Mouse (Mus musculus) adrenal gland, adult 2 months (tissue): ENCODE measurements around the gene Klf13. TPM values are rescaled to one million over a fixed set of nuclear protein-coding genes. Genes with fewer than 3 reads are reported as not detected.

Source experiments
- DNase-seq: peaks from one replicate; pipeline ENCODE4 v3.0.0; 2021
- polyA plus RNA-seq: library from polyadenylated mRNA; depleted of rRNA; stranded (reverse); fragments of >200 nt; gene quantifications from 2 replicates; pipeline ENCODE4 v1.2.3, GENCODE M21; 2012
- total RNA-seq, 2 experiments: library from RNA; stranded (reverse); gene quantifications; 2 replicates each; pipeline ENCODE4 v1.2.3; 2021

Klf13 gene
- total and polyA plus RNA-seq, 3 experiments, result 67.0 to 87.7 (median 77.8) TPM

DNA sequence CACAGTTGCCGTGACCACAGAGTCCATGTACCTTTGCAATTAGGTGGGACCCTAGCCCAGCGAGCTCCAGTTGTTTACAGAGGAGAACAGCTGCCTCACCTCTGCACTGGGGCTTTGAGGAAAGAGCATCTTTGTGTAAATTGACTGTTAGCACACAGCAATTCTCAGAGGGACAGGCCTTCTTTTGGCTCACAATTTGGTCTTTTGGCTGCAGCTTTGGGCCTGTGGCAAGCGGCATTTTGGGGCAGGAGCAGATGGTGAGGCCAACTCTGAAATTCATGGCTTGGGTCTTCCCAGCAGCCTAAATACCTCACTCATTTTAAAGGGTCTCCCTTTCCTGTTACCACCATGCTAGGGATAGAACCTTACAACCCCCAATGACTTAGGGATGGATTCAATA, 10.5 kb upstream of the Klf13 start:
- DNase-seq, result no peak

DNA sequence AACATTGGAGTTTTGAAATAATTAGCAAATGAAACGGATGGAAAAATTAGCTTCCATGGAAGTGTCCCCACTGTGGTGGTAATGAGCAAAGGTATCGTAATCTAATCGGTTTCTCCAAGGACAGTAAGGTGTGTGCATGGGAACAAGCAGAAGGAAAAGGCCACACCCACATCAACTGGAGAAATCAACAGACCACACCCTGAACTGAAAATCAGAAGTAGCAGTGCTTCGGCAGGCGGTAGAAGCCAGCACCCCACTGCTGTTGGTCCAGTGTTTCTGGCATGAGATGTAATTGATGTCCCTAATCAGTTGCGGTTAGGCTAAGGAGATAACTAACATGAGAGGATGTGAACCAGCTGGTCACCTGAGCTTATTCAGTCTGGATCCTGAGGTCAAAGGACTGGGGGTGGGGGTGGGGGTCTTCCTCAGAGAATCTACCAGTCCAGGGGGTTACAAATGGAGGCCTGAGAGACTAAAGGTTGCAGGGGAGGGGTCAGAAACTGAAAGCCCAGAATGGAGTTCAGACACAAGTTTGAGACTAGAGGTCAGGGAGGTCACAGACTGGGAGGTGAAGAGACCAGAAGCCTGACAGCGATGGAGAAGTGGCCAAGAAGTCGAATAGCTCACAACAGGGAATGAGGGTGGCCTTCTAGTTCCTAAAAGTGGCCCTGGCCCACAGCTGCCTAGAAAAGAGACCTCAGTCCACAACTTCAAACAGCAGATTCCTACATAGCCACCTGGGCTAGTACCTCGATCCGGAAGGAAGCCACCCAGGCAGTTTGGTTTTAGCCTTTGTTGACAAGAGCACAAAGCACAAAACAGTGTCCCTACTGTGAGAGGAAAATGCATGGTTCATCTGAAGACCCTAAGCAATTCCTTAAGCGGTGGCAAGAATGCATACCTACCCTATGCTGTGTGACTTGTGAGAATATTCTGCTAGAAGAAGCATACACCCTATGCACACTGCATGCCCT, 9.1 kb upstream of the Klf13 start:
- no peak for DNase-seq

GRCm38 (mm10) chr7:63943946-63944345, 5.2 kb upstream of the Klf13 start:
- no peak for DNase-seq

DNA sequence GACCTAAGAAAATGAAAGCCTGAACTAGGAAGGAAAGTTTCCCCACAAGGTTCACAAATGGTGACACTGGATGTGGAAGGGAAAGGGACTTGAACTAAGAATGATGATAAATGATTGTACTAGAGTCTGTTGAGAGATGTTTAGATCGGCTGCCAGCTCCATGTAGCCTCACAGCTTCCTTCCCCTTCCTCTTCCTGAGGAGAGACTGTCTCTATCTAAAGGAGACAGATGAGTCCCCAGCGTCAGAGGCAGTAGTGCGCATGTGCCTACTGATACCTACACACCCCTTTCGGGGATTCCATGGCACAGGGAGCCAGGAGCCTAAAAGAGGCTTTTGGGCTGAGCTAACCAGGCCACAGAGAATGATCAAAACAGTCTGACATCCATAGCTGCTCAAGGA, 2.8 kb upstream of the Klf13 start:
- no peak for DNase-seq

- DNase-seq, result no peak
Observed at GRCm38 (mm10) chr7:63941050-63941449, 2.3 kb upstream of the Klf13 start.

DNA sequence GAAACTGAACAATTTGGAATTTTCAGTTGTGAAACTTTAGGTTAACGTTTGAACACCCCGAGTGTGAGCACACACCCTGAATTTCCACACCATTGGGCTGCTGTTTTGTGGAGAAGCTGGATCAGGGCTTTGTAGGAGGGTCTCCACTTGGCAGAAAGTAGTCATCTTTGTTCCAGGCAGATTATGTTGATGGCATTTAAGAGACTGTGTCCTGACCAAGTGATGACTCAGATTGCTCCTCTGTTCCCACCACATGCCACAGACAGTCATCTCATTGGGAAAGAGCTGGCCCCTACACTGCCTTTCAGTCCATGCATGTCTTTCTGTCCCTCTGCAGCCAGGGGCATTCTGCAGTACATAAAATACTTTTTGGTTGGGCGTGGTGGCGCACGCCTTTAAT, 1.6 kb upstream of the Klf13 start:
- peak; percentile 53 for DNase-seq

DNA sequence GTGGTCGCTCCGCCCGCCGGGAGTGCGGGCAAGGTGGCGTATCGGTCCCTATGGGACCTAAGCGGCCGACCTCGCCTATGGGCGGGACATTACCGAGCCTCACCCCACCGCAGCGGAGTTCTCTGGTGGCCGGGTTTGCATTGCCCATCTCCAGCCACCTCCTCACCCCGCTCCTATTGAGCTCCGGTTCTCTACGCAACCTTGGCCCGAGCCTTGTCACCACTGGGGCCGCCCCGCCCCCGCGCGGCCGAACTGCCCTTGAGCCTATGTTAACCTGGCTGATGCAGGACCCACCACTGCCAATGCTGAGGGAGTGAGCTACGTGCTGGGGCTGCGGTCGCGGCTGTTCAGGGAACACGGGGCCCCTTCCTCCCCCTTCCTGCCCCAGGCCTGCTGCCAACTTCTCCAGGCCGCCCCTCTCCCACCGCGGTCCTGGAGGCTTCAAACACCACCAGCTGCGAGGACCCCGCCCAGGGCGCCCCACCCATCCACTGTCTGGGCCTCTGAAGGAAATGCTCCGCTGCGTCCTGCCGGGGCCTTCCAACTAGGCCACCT, 759 bp upstream of the Klf13 start:
- peak; percentile 92 for DNase-seq

- no peak for DNase-seq
Observed at GRCm38 (mm10) chr7:63938066-63938913, 425 bp downstream of the Klf13 start.

- peak; percentile 94 for DNase-seq
Observed at GRCm38 (mm10) chr7:63937236-63938065, 1.3 kb downstream of the Klf13 start.

DNA sequence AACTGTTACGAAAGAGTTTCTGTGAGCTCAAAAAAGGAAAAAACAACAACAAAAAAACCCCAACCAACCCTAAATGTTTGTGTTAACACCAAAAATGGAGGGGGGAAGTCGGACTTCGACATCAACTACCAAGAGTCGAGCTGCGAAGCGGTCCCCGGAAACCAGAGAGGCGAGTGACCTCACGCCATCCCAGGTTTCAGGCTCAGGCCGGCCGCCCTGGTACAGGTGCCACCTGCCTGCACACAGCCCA, 1.8 kb downstream of the Klf13 start:
- DNase-seq, result no peak

DNA sequence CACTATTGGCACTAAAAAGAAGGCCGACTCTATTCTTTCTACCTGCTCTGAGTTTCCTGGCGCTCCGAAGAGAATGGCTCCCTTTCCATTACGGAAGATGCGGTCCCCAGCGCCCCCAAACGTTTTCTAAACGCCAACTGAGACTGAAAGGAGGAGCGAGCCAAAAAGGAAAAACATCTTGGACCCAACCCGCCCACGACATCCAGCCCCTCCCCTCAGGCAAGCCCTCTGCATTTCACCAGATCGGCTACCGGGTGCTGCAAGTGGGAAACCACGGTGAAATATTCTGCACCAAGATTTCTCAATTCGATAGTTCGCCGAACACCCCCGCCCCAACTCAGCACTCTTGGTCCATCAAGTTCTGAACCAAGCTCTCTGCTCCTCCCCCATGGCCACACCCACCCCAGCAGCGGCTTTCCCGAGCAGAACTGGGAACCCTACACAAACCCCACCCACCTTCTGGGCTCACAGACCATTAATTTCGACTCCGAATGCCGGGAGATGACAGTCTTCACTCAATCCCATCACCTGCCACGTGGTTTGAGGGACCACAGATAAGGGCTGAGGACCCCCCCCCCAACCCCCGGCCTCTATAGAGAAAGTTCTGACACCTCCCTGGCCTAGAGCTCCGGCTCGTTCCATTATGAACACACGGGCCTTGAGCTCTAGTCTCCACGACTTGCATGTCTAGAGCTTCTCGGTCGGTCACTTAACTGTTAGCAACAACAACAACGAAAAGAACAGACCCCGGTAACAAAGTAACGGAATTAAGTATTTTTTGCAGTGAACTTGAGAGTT, 2.3 kb downstream of the Klf13 start:
- peak; percentile 93 for DNase-seq

DNA sequence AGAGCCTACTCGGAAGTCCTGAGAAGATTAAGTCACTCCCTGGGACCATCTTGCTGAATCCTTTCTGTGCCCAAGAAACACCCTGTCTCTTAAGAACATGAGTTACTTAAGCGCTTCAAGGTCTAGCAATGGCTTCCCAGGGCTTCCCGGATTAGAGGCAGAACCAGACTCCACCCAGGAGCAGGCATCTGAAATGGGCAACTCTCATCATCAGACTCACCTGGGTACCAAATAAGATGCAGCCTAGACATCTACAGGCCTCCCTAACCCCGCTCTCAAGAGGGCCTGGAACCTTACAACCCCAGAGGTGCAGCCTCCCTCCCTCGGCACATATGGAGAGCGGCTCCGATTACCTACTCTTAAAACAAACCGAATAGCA, 2.9 kb downstream of the Klf13 start:
- DNase-seq, result no peak

DNA sequence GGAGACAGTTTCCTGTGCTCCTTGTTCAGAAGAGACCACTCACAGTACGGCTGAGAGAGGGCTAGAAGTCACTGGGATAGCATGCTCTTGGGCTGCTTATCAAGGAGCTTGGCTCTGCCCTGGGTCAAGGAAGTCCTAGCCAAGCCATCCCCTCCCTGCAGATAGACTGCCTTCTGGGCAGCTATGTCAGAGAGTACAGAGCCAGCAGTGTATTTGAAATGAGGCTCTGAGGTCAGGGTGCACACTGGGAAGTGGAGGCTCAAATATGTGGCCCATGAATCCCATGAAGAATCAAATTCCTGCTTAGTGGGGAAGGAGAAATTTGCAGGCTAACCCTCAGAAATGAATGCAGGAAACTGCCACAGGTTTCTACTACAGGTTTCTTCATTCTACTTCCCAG, 4.2 kb downstream of the Klf13 start:
- no peak for DNase-seq

GRCm38 (mm10) chr7:63933905-63934304, 4.8 kb downstream of the Klf13 start:
- no peak for DNase-seq

GRCm38 (mm10) chr7:63932461-63932860, 6.3 kb downstream of the Klf13 start:
- no peak for DNase-seq

DNA sequence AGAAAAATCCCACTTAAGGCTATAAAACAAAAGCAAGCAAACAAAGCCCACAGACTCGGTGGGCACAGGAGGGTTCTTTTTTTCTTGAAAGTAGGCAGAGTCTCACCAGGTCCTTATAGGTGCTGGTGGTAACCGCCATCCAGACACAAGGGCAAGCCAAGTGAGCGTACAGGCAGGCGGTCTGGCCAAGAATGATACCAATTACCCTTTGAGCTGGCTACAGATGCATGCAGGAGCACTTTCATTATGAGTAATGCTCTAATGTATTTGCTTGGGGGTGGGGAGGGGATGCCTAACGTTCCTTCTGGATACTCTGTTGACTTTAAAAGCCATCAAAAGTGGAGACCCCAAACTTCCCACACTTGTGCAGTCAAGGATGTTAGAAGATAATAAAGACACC, 7.9 kb downstream of the Klf13 start:
- no peak for DNase-seq

DNA sequence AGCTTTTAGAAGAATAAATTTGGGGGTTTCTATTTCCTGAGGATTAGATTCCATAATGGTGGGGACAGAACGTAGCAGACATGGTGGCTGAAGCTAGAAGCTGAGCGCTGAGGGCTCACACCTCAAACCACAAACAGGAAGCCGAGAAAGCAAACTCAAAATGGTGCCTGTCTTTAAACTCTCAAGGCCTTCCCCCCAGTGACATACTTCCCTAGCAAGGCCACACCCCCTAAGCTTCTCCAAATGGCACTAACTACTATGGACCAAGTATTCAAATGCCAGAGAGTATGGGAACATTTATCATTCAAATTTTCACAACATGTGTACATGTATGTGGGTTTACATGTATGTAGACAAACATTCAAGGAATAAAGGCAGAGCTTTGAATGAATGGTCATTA, 8.6 kb downstream of the Klf13 start:
- no peak for DNase-seq

- DNase-seq, result peak; percentile 68
Observed at GRCm38 (mm10) chr7:63929080-63929479, 9.6 kb downstream of the Klf13 start.

GRCm38 (mm10) chr7:63927121-63927520, 11.6 kb downstream of the Klf13 start:
- peak; percentile 2 for DNase-seq

GRCm38 (mm10) chr7:63926492-63926891, 12.2 kb downstream of the Klf13 start:
- peak; percentile 11 for DNase-seq
